Mouse (Mus musculus): ENCODE results near the gene Efemp1. TPM values are rescaled to one million over a fixed set of nuclear protein-coding genes. Genes with fewer than 3 reads are reported as not detected.

Efemp1 gene
- polyA plus RNA-seq, 1 experiment from 2014 or later = 19.9 TPM

GRCm38 (mm10) chr11:28904596-28904995 is 51.6 kb downstream of the Efemp1 start:
- 54% methylated on average over 2 of the region's 2 CpGs for WGBS
- no peak overlapping the region for H3K27ac ChIP-seq (ENCODE audit: low read length)
- H3K9me3 ChIP-seq (replicated peaks; ENCODE audit: control insufficient read depth, low read length) = no peaks in the 10 kb centered on the region
- no peak overlapping the region for H3K4me2 ChIP-seq (ENCODE audit: low read depth, low read length)
- H3K4me1 ChIP-seq (ENCODE audit: control insufficient read depth, insufficient read depth, low read length) = peaks cover 8% of the 10 kb centered on the region
- H3K27me3 ChIP-seq (ENCODE audit: control insufficient read depth, insufficient read depth, low read length) = no peaks in the 10 kb centered on the region
- no peaks in the 10 kb centered on the region for H3K36me3 ChIP-seq (ENCODE audit: control insufficient read depth, insufficient read depth)
- no peak overlapping the region for H3K9ac ChIP-seq (ENCODE audit: low read length)
- no peak for ATAC-seq (replicated peaks; ENCODE audit: extremely low read depth, insufficient read depth, low FRiP score)
- no peak overlapping the region for H3K4me3 ChIP-seq (ENCODE audit: low read length)

GRCm38 (mm10) chr11:28906288-28906687 is 53.3 kb downstream of the Efemp1 start:
- H3K27ac ChIP-seq (ENCODE audit: low read length) = no peak overlapping the region
- H3K4me3 ChIP-seq (ENCODE audit: low read length) = no peak overlapping the region
- H3K9ac ChIP-seq (ENCODE audit: low read length) = no peak overlapping the region
- H3K4me1 ChIP-seq (ENCODE audit: control insufficient read depth, insufficient read depth, low read length) = peaks cover 8% of the 10 kb centered on the region
- H3K4me2 ChIP-seq (ENCODE audit: low read depth, low read length) = no peak overlapping the region
- H3K27me3 ChIP-seq (ENCODE audit: control insufficient read depth, insufficient read depth, low read length) = no peaks in the 10 kb centered on the region
- H3K36me3 ChIP-seq (ENCODE audit: control insufficient read depth, insufficient read depth) = no peaks in the 10 kb centered on the region
- no peaks in the 10 kb centered on the region for H3K9me3 ChIP-seq (replicated peaks; ENCODE audit: control insufficient read depth, low read length)
- 38% methylated on average over 3 of the region's 3 CpGs for WGBS
- ATAC-seq (replicated peaks; ENCODE audit: extremely low read depth, insufficient read depth, low FRiP score) = peak; percentile 55; the same call in 1 of the 2 replicates

GRCm38 (mm10) chr11:28908908-28909545 is 56.0 kb downstream of the Efemp1 start:
- Histone ChIP-seq H3K27ac (ENCODE audit: low read length) (no peak overlapping the region), H3K4me2 (ENCODE audit: low read depth, low read length) (no peak overlapping the region), H3K9me3 (replicated peaks; ENCODE audit: control insufficient read depth, low read length) (no peaks in the 10 kb centered on the region), H3K27me3 (ENCODE audit: control insufficient read depth, insufficient read depth, low read length) (no peaks in the 10 kb centered on the region), H3K4me3 (ENCODE audit: low read length) (no peak overlapping the region), H3K9ac (ENCODE audit: low read length) (no peak overlapping the region), H3K36me3 (ENCODE audit: control insufficient read depth, insufficient read depth) (no peaks in the 10 kb centered on the region), H3K4me1 (ENCODE audit: control insufficient read depth, insufficient read depth, low read length) (peaks cover 11% of the 10 kb centered on the region)
- 40% methylated on average over 3 of the region's 3 CpGs for WGBS
- ATAC-seq (replicated peaks; ENCODE audit: extremely low read depth, insufficient read depth, low FRiP score) = no peak; the same call in 1 of the 2 replicates

- no peak overlapping the region for H3K9ac ChIP-seq (ENCODE audit: low read length)
- peaks cover 9% of the 10 kb centered on the region for H3K4me1 ChIP-seq (ENCODE audit: control insufficient read depth, insufficient read depth, low read length)
- H3K27ac ChIP-seq (ENCODE audit: low read length) = no peak overlapping the region
- no peak overlapping the region for H3K4me2 ChIP-seq (ENCODE audit: low read depth, low read length)
- no peak for ATAC-seq (replicated peaks; ENCODE audit: extremely low read depth, insufficient read depth, low FRiP score)
- no peaks in the 10 kb centered on the region for H3K36me3 ChIP-seq (ENCODE audit: control insufficient read depth, insufficient read depth)
- WGBS = 79% methylated on average over 3 of the region's 3 CpGs
- H3K9me3 ChIP-seq (replicated peaks; ENCODE audit: control insufficient read depth, low read length) = no peaks in the 10 kb centered on the region
- no peak overlapping the region for H3K4me3 ChIP-seq (ENCODE audit: low read length)
- no peaks in the 10 kb centered on the region for H3K27me3 ChIP-seq (ENCODE audit: control insufficient read depth, insufficient read depth, low read length)
Measured at GRCm38 (mm10) chr11:28912469-28913138, 59.6 kb downstream of the Efemp1 start.

GRCm38 (mm10) chr11:28934449-28934848 is 81.4 kb downstream of the Efemp1 start:
- Histone ChIP-seq H3K4me1 (ENCODE audit: control insufficient read depth, insufficient read depth, low read length) (no peaks in the 10 kb centered on the region), H3K27ac (ENCODE audit: low read length) (no peak overlapping the region), H3K27me3 (ENCODE audit: control insufficient read depth, insufficient read depth, low read length) (no peaks in the 10 kb centered on the region), H3K4me2 (ENCODE audit: low read depth, low read length) (no peak overlapping the region), H3K4me3 (ENCODE audit: low read length) (no peak overlapping the region), H3K36me3 (ENCODE audit: control insufficient read depth, insufficient read depth) (no peaks in the 10 kb centered on the region), H3K9me3 (replicated peaks; ENCODE audit: control insufficient read depth, low read length) (no peaks in the 10 kb centered on the region), H3K9ac (ENCODE audit: low read length) (no peak overlapping the region)
- no peak for ATAC-seq (replicated peaks; ENCODE audit: extremely low read depth, insufficient read depth, low FRiP score)

- H3K27me3 ChIP-seq (ENCODE audit: control insufficient read depth, insufficient read depth, low read length) = no peaks in the 10 kb centered on the region
- 88% methylated on average over 1 of the region's 1 CpGs for WGBS
- no peak overlapping the region for H3K4me2 ChIP-seq (ENCODE audit: low read depth, low read length)
- no peak overlapping the region for H3K9ac ChIP-seq (ENCODE audit: low read length)
- H3K27ac ChIP-seq (ENCODE audit: low read length) = no peak overlapping the region
- H3K36me3 ChIP-seq (ENCODE audit: control insufficient read depth, insufficient read depth) = no peaks in the 10 kb centered on the region
- H3K4me1 ChIP-seq (ENCODE audit: control insufficient read depth, insufficient read depth, low read length) = no peaks in the 10 kb centered on the region
- ATAC-seq (replicated peaks; ENCODE audit: extremely low read depth, insufficient read depth, low FRiP score) = no peak
- H3K4me3 ChIP-seq (ENCODE audit: low read length) = no peak overlapping the region
- no peaks in the 10 kb centered on the region for H3K9me3 ChIP-seq (replicated peaks; ENCODE audit: control insufficient read depth, low read length)
Measured at GRCm38 (mm10) chr11:28939651-28940050, 86.6 kb downstream of the Efemp1 start.

- Histone ChIP-seq H3K27ac (ENCODE audit: low read length) (no peak overlapping the region), H3K4me3 (ENCODE audit: low read length) (no peak overlapping the region), H3K4me2 (ENCODE audit: low read depth, low read length) (no peak overlapping the region), H3K4me1 (ENCODE audit: control insufficient read depth, insufficient read depth, low read length) (no peaks in the 10 kb centered on the region), H3K9me3 (replicated peaks; ENCODE audit: control insufficient read depth, low read length) (no peaks in the 10 kb centered on the region), H3K9ac (ENCODE audit: low read length) (no peak overlapping the region), H3K27me3 (ENCODE audit: control insufficient read depth, insufficient read depth, low read length) (no peaks in the 10 kb centered on the region), H3K36me3 (ENCODE audit: control insufficient read depth, insufficient read depth) (no peaks in the 10 kb centered on the region)
- WGBS = 51% methylated on average over 2 of the region's 2 CpGs
- no peak for ATAC-seq (replicated peaks; ENCODE audit: extremely low read depth, insufficient read depth, low FRiP score)
Measured at GRCm38 (mm10) chr11:28951586-28952210, 98.7 kb downstream of the Efemp1 start.

GRCm38 (mm10) chr11:28954673-28955304 is 101.8 kb downstream of the Efemp1 start:
- H3K4me3 ChIP-seq (ENCODE audit: low read length) = no peak overlapping the region
- H3K4me1 ChIP-seq (ENCODE audit: control insufficient read depth, insufficient read depth, low read length) = no peaks in the 10 kb centered on the region
- no peak overlapping the region for H3K9ac ChIP-seq (ENCODE audit: low read length)
- H3K27me3 ChIP-seq (ENCODE audit: control insufficient read depth, insufficient read depth, low read length) = no peaks in the 10 kb centered on the region
- no peaks in the 10 kb centered on the region for H3K36me3 ChIP-seq (ENCODE audit: control insufficient read depth, insufficient read depth)
- H3K4me2 ChIP-seq (ENCODE audit: low read depth, low read length) = no peak overlapping the region
- WGBS = 59% methylated on average over 6 of the region's 6 CpGs
- H3K27ac ChIP-seq (ENCODE audit: low read length) = no peak overlapping the region
- no peak for ATAC-seq (replicated peaks; ENCODE audit: extremely low read depth, insufficient read depth, low FRiP score)
- no peaks in the 10 kb centered on the region for H3K9me3 ChIP-seq (replicated peaks; ENCODE audit: control insufficient read depth, low read length)

- H3K9me3 ChIP-seq (replicated peaks; ENCODE audit: control insufficient read depth, low read length) = no peaks in the 10 kb centered on the region
- no peak overlapping the region for H3K4me3 ChIP-seq (ENCODE audit: low read length)
- no peak overlapping the region for H3K9ac ChIP-seq (ENCODE audit: low read length)
- H3K27me3 ChIP-seq (ENCODE audit: control insufficient read depth, insufficient read depth, low read length) = no peaks in the 10 kb centered on the region
- no peak for ATAC-seq (replicated peaks; ENCODE audit: extremely low read depth, insufficient read depth, low FRiP score)
- no peaks in the 10 kb centered on the region for H3K4me1 ChIP-seq (ENCODE audit: control insufficient read depth, insufficient read depth, low read length)
- no peaks in the 10 kb centered on the region for H3K36me3 ChIP-seq (ENCODE audit: control insufficient read depth, insufficient read depth)
- no peak overlapping the region for H3K27ac ChIP-seq (ENCODE audit: low read length)
- no peak overlapping the region for H3K4me2 ChIP-seq (ENCODE audit: low read depth, low read length)
Measured at GRCm38 (mm10) chr11:28955305-28955701, 102.3 kb downstream of the Efemp1 start.
